Mouse (Mus musculus) heart, postnatal 10 days (tissue): ENCODE measurements around the gene Ilf3. TPM values are rescaled to one million over a fixed set of nuclear protein-coding genes. Genes with fewer than 3 reads are reported as not detected.

Experiments used
- total RNA-seq, 2 experiments: library from RNA; stranded (reverse); gene quantifications; 2 replicates each; pipeline ENCODE4 v1.2.3; 2021

Gene Ilf3
- total RNA-seq, 2 experiments from 2014 or later: 41.3 to 51.0 TPM

Other genes with a start within 250 kb of the Ilf3 start
- 1 to 10 TPM; 8.9 to 9.5 TPM for gene Tyk2, start 236.6 kb upstream of the Ilf3 start, total RNA-seq
- 100 to 1,000 TPM; 167 to 169 TPM for gene Cdc37, start 217.9 kb upstream of the Ilf3 start, total RNA-seq
- 10 to 100 TPM; 21.3 to 28.2 TPM for gene Pde4a, start 202.2 kb upstream of the Ilf3 start, total RNA-seq
- gene Keap1, start 128.5 kb upstream of the Ilf3 start, total RNA-seq: 10 to 100 TPM; 38.5 to 39.5 TPM
- under 1 TPM; 0.41 to 0.50 TPM for gene S1pr5, start 119.4 kb upstream of the Ilf3 start, total RNA-seq
- gene Atg4d, start 102.6 kb upstream of the Ilf3 start, total RNA-seq: 10 to 100 TPM; 67.6 to 69.6 TPM
- gene Kri1, start 79.9 kb upstream of the Ilf3 start, total RNA-seq: 10 to 100 TPM; 18.9 to 19.7 TPM
- 10 to 100 TPM; 24.5 to 25.3 TPM for gene Cdkn2d, start 76.5 kb upstream of the Ilf3 start, total RNA-seq
- not detected for gene Ap1m2, start 55.5 kb upstream of the Ilf3 start, total RNA-seq
- 10 to 100 TPM; 86.7 to 95.4 TPM for gene Slc44a2, start 47.2 kb upstream of the Ilf3 start, total RNA-seq
- 10 to 100 TPM; 10.6 to 11.5 TPM for gene Qtrt1, start 44.0 kb downstream of the Ilf3 start, total RNA-seq
- gene Dnm2, start 57.0 kb downstream of the Ilf3 start, total RNA-seq: 10 to 100 TPM; 90.0 to 90.6 TPM
- 10 to 100 TPM; 44.8 to 46.7 TPM for gene Tmed1, start 142.4 kb downstream of the Ilf3 start, total RNA-seq
- 1 to 10 TPM; 1.1 to 1.5 TPM for gene AB124611, start 158.3 kb downstream of the Ilf3 start, total RNA-seq
- 10 to 100 TPM; 65.9 to 66.1 TPM for gene Carm1, start 179.0 kb downstream of the Ilf3 start, total RNA-seq
- gene Timm29, start 224.9 kb downstream of the Ilf3 start, total RNA-seq: 10 to 100 TPM; 45.7 to 45.8 TPM
- gene Yipf2, start 225.0 kb downstream of the Ilf3 start, total RNA-seq: 1 to 10 TPM; 6.8 to 7.9 TPM
- 10 to 100 TPM; 55.6 to 59.8 TPM for gene Smarca4, start 248.3 kb downstream of the Ilf3 start, total RNA-seq